ENCODE assay signal across 12 mouse cellular contexts in the genomic region with DNA sequence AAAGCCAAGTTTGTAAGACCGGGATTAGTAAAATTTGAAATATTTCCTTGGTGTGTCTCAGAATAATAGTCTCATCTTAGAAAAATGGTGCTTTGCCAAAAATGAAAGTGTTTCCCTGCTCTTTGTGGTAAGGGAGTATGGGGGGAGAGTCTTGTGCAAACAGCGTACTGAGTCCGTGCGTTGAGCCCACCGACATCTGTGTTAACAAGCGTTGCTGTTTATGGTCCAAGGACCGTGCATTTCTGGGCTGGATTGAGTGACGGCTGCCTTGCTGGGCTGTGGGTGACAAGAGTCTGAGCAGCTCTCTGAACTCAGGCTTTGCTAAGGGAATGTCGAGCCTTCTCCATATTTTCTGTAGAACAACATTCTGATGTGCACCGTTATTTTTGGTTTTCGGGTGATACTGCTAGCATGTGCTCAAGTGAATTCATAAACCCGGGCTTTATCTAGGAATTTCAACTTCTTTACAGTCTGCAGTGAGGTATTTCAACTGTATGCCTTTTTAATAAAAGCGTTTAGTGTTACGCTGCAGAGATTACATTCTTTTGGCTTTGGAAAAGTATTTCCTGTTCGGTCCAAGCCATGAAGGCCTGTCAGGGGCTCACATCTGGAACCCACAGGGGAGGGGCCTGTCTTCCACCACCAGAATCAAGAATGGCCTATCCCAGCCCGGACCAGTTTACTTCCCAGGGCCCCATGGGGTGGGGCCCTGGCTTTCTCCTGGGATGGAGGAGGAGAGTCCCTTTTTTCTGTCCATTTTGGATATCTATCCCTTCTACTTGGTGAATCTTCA. TPM values are rescaled to one million over a fixed set of nuclear protein-coding genes. Genes with fewer than 3 reads are reported as not detected.
DNase-seq lines count a peak whose midpoint lies in the region; ATAC-seq and TF ChIP-seq lines count a peak whose summit lies in the region.
"Had no signal": no experiment of that assay in that cellular context is flagged by ENCODE, and none has a peak within 500 bp of the region (broad histone marks: within the 10 kb centered on the region; RNA-seq: fewer than 3 reads in every experiment).

No protein-coding gene starts in this region.

- TF ChIP-seq POLR2A in thymus, adult 2 months (IDR thresholded peaks at IDR 0.05; ENCODE audit: control insufficient read depth, extremely low read depth, insufficient read depth, low read length, poor library complexity), result no peak

- H3K4me2 ChIP-seq in heart, embryonic 15.5 days, result peak overlapping the region; percentile 29; the same call in 1 of the 2 replicates
- H3K4me2 ChIP-seq in forebrain, embryonic 16.5 days (ENCODE audit: low read length), result no peak overlapping the region
- H3K4me2 ChIP-seq: hindbrain, embryonic 12.5 days had no signal

- peak overlapping the region; percentile 71 for H3K27ac ChIP-seq in heart, embryonic 15.5 days
- H3K27ac ChIP-seq in thymus, adult 2 months (ENCODE audit: control insufficient read depth, insufficient read depth, low read length), result peak overlapping the region; percentile 89
- H3K27ac ChIP-seq in limb, embryonic 10.5 days, result peak overlapping the region; percentile 27; the same call in 1 of the 2 replicates
- no peak overlapping the region for H3K27ac ChIP-seq in forebrain, embryonic 16.5 days (ENCODE audit: low read length)
- H3K27ac ChIP-seq: hindbrain, embryonic 12.5 days had no signal

- WGBS in heart, embryonic 15.5 days, result 47% methylated on average over 16 of the region's 16 CpGs
- WGBS in thymus, adult 2 months, result 59% methylated on average over 16 of the region's 16 CpGs
- WGBS in limb, embryonic 10.5 days, result 78% methylated on average over 16 of the region's 16 CpGs
- whole genome bisulfite sequencing in forebrain, embryonic 16.5 days, result 70% methylated on average over 16 of the region's 16 CpGs

- peak; percentile 39; the same call in 1 of the 2 replicates for ATAC-seq in heart, embryonic 15.5 days (replicated peaks; ENCODE audit: insufficient number of reproducible peaks, insufficient read depth, low FRiP score, low read depth)
- ATAC-seq in forebrain, embryonic 16.5 days, result no peak

- DNase-seq in heart, postnatal 14 days, result no peak
- DNase-seq in thymus, adult 2 months, result no peak
- no peak for DNase-seq in thymus, postnatal 0 days (ENCODE audit: low spot score)
- no peak for DNase-seq in limb, embryonic 10.5 days (ENCODE audit: low spot score)
- DNase-seq in adrenal gland, adult 18-20 months (ENCODE audit: low spot score in 2 of 2), result no peak
- DNase-seq in urinary bladder, postnatal 10 days (ENCODE audit: low spot score), result no peak
- DNase-seq: cerebellum, postnatal 10 days; thymus, postnatal 4 days had no signal

- H3K9me3 ChIP-seq in heart, embryonic 15.5 days (replicated peaks), result no peaks in the 10 kb centered on the region
- H3K9me3 ChIP-seq in limb, embryonic 10.5 days (replicated peaks), result no peaks in the 10 kb centered on the region
- no peaks in the 10 kb centered on the region for H3K9me3 ChIP-seq in forebrain, embryonic 16.5 days (ENCODE audit: control insufficient read depth, low read length)
- H3K9me3 ChIP-seq: hindbrain, embryonic 12.5 days had no signal

- TF ChIP-seq CTCF in thymus, adult 2 months (IDR thresholded peaks at IDR 0.05; ENCODE audit: borderline replicate concordance, control insufficient read depth, extremely low read depth, insufficient read depth, low read length, poor library complexity), result no peak

- H3K4me3 ChIP-seq in heart, embryonic 15.5 days, result no peak overlapping the region
- H3K4me3 ChIP-seq in thymus, adult 2 months (ENCODE audit: control insufficient read depth, insufficient read depth, low read length), result 0 out of 2 replicates have a peak overlapping the region, but pooled peaks have one; percentile 10
- no peak overlapping the region for H3K4me3 ChIP-seq in limb, embryonic 10.5 days
- no peak overlapping the region for H3K4me3 ChIP-seq in forebrain, embryonic 16.5 days (replicated peaks; ENCODE audit: low read length)
- H3K4me3 ChIP-seq: hindbrain, embryonic 12.5 days had no signal

- 0 out of 2 replicates have a peak, but pooled peaks cover 2% of the 10 kb centered on the region for H3K4me1 ChIP-seq in heart, embryonic 15.5 days (replicated peaks)
- peaks cover 58% of the 10 kb centered on the region for H3K4me1 ChIP-seq in thymus, adult 2 months (replicated peaks; ENCODE audit: control insufficient read depth, insufficient read depth, low read length)
- peaks cover 20% of the 10 kb centered on the region for H3K4me1 ChIP-seq in limb, embryonic 10.5 days
- no peaks in the 10 kb centered on the region for H3K4me1 ChIP-seq in forebrain, embryonic 16.5 days (replicated peaks; ENCODE audit: control insufficient read depth, insufficient read depth, low read length)
- H3K4me1 ChIP-seq: hindbrain, embryonic 12.5 days had no signal

- H3K36me3 ChIP-seq in heart, embryonic 15.5 days, result no peaks in the 10 kb centered on the region
- H3K36me3 ChIP-seq in thymus, adult 2 months (ENCODE audit: control insufficient read depth, insufficient read depth, low read length), result no peaks in the 10 kb centered on the region
- H3K36me3 ChIP-seq in limb, embryonic 10.5 days, result no peaks in the 10 kb centered on the region
- H3K36me3 ChIP-seq in forebrain, embryonic 16.5 days (ENCODE audit: control insufficient read depth, insufficient read depth), result no peaks in the 10 kb centered on the region
- H3K36me3 ChIP-seq: hindbrain, embryonic 12.5 days had no signal

- no peak overlapping the region for H3K9ac ChIP-seq in heart, embryonic 15.5 days
- no peak overlapping the region for H3K9ac ChIP-seq in forebrain, embryonic 16.5 days (replicated peaks; ENCODE audit: low read depth, low read length)
- H3K9ac ChIP-seq: hindbrain, embryonic 12.5 days had no signal

- H3K27me3 ChIP-seq in heart, embryonic 15.5 days, result no peaks in the 10 kb centered on the region
- no peaks in the 10 kb centered on the region for H3K27me3 ChIP-seq in thymus, adult 2 months (ENCODE audit: control insufficient read depth, insufficient read depth, low read length)
- H3K27me3 ChIP-seq in limb, embryonic 10.5 days (ENCODE audit: low read depth, poor library complexity, severe bottlenecking), result no peaks in the 10 kb centered on the region
- no peaks in the 10 kb centered on the region for H3K27me3 ChIP-seq in forebrain, embryonic 16.5 days (replicated peaks; ENCODE audit: control insufficient read depth, insufficient read depth, low read length)
- H3K27me3 ChIP-seq: CH12.LX; hindbrain, embryonic 12.5 days had no signal

- intact Hi-C loops in heart, postnatal 14 days (cut with DNase I), result no loop called here

RNA-seq across cellular contexts. Expression of a gene that starts 20.6 kb away (rescaled TPM):
- polyA plus RNA-seq in heart, embryonic 15.5 days (2015; fragmentation: Nextera tagmentation; extraction: Ambion mirVana), result 1.0 and 10.5 TPM in 2 replicates
- 1 to 10 TPM in 1 of 2 experiments, under 1 TPM in 1; 0.38 to 1.2 TPM for total RNA-seq in heart, postnatal 14 days (2021)
- 111 and 114 TPM in 2 replicates for polyA plus RNA-seq in thymus, adult 2 months (2012; rRNA removed)
- 40.0 and 43.5 TPM in 2 replicates for polyA plus RNA-seq in thymus, postnatal 0 days (2015; fragmentation: Nextera tagmentation; extraction: Ambion mirVana)
- polyA plus RNA-seq in limb, embryonic 10.5 days (2016; fragmentation: Nextera tagmentation; extraction: Ambion mirVana), result 0.36 and 1.2 TPM in 2 replicates
- total RNA-seq in adrenal gland, adult 18-20 months (2021), result under 1 TPM; 0.22 to 0.23 TPM
- polyA plus RNA-seq in forebrain, embryonic 16.5 days (2015; fragmentation: Nextera tagmentation; extraction: Ambion mirVana), result 0.20 TPM in 1 of 2 replicates, not detected in the other

RNA-seq across cellular contexts. Expression of a gene that starts 30.2 kb away (rescaled TPM):
- polyA plus RNA-seq in heart, embryonic 15.5 days (2015; fragmentation: Nextera tagmentation; extraction: Ambion mirVana), result 0.25 and 0.44 TPM in 2 replicates
- total RNA-seq in heart, postnatal 14 days (2021), result under 1 TPM in 1 of 2 experiments, not detected in 1; 0.39 TPM
- 0.98 and 1.5 TPM in 2 replicates for polyA plus RNA-seq in thymus, adult 2 months (2012; rRNA removed)
- 0.57 and 0.68 TPM in 2 replicates for polyA plus RNA-seq in thymus, postnatal 0 days (2015; fragmentation: Nextera tagmentation; extraction: Ambion mirVana)
- not detected in 2 replicates for polyA plus RNA-seq in limb, embryonic 10.5 days (2016; fragmentation: Nextera tagmentation; extraction: Ambion mirVana)
- total RNA-seq in adrenal gland, adult 18-20 months (2021), result under 1 TPM in 1 of 2 experiments, not detected in 1; 0.32 TPM
- polyA plus RNA-seq in forebrain, embryonic 16.5 days (2015; fragmentation: Nextera tagmentation; extraction: Ambion mirVana), result not detected in 2 replicates
- total RNA-seq: CH12.LX had no signal
- polyA plus RNA-seq: hindbrain, embryonic 12.5 days had no signal
